Mouse (Mus musculus) c-Kit-positive CD71-positive TER-119-negative erythroid progenitor cells, embryonic 14.5 days (primary cell): ENCODE results near the gene Prps2.
"Not testable (repeated sequence)": the region's sequence is repeated elsewhere in the genome, so short reads cannot be mapped to it uniquely, and the experiment has no call there.

Source experiments
- DNase-seq: peaks from one replicate; pipeline ENCODE4 v3.0.0-alpha.2; 2013; ENCODE audit warnings: low read depth

Prps2 gene

GRCm38 (mm10) chrX:167323742-167324141, 58.8 kb downstream of the Prps2 start:
- DNase-seq = no peak

GRCm38 (mm10) chrX:167321233-167321806, 61.2 kb downstream of the Prps2 start:
- no peak for DNase-seq

GRCm38 (mm10) chrX:167318819-167319396, 63.6 kb downstream of the Prps2 start:
- no peak for DNase-seq

DNA sequence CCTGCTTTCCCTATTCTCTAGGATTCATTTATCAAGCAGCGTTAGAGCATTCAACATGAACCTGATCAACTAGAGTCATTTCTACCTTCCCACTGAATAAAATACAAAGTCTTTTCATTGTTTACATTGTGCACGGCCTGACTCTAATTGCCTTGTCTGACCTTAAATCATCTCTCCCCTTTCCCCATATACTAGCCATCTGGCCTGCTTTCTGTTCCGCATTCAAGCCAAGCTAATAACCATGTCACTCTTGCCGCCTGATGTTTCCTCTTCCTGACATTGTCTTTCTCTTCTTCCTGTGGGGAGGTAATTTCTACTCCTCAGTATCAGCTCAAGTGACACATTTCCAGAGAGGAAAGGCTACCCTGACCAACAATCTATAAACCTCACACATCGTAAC, 66.8 kb downstream of the Prps2 start:
- no peak for DNase-seq

DNA sequence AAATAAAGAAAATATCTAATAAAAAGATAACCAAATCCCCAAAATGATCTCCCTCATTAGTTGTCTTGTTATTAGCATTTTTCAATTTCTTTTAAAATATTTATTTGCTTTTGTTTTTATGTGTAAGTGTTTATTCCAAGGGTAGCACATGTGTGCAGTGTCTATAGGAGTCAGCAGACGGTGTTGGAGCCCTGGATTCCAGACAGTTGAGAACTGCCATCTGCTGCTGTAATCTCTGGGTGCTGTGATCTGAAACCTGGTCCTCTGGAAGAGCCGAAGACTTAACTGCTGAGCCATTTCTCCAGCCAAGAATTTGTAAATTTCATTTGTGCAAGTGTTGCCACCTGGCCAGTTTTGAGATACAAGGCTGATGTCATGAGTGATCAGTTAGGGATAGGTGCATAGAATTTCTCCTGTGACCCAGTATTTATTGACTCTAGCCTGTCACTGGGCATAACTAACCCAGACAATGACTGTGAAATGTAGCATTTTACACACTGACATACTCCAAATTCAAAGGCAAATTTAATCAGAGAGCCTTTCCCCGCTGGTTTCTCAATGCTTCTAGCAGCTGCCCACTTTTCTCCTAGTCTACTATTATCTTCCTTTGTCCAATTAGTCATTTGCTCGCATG, 67.3 kb downstream of the Prps2 start:
- DNase-seq = no peak

- DNase-seq = not testable (repeated sequence)
Measured at GRCm38 (mm10) chrX:167302061-167302460, 80.5 kb downstream of the Prps2 start.
